Mouse (Mus musculus) spleen, adult 12 weeks (tissue): ENCODE data around the gene Stxbp3.

ENCODE experiments used
- DNase-seq: peaks from one replicate; pipeline ENCODE4 v3.0.0; 2022; ENCODE audit warnings: low spot score

Stxbp3 gene

DNA sequence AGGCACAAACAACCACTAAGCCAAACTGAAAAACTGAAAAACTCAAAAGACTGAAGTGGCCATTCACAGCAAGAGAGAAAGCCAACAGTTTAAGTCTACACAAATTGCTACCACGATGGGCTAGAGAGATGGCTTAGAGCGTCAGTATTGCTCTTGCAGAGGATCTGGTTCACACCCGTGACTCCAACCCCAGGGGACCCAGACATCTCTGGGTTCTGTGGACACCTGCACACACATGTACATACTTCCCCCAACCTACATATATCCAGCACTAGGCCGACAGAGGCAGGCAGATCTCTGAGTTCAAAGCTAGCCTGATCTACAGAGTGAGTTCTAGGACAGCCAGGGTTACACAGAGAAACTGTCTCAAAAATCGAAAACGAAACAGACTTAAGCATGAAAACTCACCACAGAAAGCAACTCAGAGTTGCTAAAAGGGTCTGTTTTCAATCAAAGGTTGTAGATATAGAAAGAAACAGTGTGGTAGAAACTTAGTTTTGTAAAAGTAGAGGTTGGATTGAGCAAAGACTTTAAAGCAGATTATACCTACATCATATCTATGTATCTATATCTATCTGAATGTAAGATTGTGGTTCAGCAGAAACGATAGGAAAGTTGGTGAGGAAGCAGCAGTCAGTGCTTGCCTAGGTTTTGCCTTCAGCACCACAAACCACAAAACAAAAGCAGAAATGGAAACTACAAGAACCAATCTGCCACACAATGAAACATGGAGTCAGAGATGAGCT is 44.6 kb downstream of the Stxbp3 start:
- no peak for DNase-seq

DNA sequence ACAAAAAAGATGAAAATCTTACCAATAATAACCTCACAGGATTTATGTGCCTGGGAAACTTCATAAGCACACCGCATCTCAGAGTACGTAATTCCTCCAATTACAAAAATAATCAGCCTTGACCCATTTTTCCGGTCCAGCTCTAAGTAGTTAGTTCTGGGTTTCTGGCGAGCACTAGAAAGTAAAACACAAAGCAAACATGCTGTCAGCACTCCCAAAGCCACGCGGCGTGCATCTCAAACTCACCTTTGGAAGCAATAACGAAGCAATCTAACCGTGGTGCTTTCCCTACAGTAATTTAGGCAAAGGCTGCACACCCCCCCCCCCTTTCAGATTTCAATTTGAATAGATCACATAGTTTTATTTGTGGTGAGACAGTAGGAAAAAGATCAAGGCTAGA is 45.5 kb downstream of the Stxbp3 start:
- no peak for DNase-seq

- DNase-seq, result no peak
Observed at GRCm38 (mm10) chr3:108792420-108792819, 47.9 kb downstream of the Stxbp3 start.

DNA sequence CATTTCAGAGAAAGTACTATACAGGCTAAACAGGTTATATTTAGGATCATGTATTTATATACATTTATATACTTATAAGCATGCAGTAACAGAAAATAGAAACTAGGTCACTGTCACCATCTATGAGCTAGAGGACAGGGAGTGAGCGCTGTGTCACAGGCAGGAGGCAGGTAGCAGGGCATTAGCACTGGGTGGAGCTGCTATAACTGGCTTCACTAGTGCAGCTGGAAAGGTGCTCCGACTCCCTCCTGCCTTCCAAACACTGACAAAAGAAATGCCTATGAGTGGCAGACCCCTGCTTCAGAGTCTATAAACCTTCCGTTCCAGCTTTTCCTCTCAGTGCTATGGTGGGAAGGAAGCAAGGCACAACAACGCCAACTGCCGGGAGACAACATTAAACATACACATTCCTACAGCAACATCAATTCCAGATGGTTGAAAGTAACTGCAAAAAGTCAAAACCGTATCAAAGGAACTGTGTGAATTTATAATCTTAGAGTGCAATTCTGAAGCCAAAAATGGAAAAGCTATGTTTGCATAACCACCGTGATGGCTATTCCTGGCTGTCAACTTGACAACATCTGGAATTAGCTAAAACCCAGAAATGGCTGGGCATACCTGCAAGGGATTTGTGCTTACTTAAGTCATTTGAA is 49.1 kb downstream of the Stxbp3 start:
- DNase-seq, result no peak

GRCm38 (mm10) chr3:108790499-108790898 is 49.8 kb downstream of the Stxbp3 start:
- DNase-seq, result no peak

DNA sequence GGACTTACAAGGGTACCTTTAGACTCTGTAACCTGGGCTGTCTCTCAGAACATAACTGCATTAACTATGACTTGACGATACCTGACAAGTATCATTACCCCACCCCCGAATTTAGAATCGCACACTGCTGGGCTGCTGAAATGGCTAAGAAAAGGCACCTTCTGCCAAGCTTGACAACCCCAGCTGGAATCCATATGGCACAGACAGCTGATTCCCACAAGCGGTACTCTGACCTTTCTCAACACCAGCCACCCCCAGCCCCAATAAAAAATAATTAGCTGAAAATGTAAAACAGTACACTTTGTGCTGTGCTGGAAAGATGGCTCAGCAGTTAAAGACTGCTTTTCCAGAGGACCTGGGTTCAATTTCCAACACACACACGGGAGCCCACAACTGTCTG is 51.0 kb downstream of the Stxbp3 start:
- no peak for DNase-seq

- DNase-seq, result no peak
Observed at GRCm38 (mm10) chr3:108788455-108788794, 51.9 kb downstream of the Stxbp3 start.

- no peak for DNase-seq
Observed at GRCm38 (mm10) chr3:108787754-108788454, 52.4 kb downstream of the Stxbp3 start.

- DNase-seq, result no peak
Observed at GRCm38 (mm10) chr3:108786520-108786919, 53.8 kb downstream of the Stxbp3 start.

DNA sequence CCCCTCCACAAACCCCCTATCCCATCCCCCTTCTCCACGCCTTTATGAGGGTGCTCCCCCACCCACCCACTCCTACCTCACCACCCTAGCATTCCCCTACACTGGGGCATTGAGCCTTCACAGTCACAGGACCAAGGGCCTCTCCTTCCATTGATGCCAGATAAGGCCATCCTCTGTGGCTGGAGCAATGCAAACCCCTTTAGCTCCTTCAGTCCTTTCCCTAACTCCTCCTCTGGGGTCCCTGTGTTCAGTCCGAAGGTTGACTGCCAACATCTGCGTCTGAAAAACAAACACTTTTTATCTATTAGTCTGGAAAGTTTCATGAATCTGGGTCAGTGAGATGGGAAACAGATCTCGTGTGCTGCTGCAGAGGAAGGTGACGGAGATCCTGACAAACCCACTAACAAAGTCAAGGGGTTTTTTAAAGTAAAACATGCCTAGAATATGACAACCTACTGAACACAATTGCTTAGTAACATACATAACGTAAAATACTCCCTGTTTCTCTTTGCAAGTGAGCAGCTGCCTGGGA is 57.9 kb downstream of the Stxbp3 start:
- DNase-seq, result no peak

DNA sequence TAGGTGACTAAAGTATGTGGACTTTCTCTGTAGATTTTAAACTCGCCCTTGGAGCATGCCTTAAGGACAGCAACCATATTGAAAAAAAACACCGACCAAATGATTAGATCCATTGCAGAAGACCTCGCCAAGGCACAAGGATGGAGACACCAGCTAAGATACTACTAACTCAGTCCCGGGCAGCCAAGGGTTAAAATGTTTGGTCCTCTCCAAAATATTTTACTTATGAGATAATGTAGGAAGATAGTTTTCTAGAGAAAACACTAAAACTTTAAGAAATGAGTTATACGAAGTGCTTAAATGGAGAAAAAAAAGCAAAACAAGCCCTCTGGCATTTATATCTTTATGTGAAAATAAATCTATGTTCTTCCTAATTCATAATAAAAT is 58.4 kb downstream of the Stxbp3 start:
- no peak for DNase-seq

DNA sequence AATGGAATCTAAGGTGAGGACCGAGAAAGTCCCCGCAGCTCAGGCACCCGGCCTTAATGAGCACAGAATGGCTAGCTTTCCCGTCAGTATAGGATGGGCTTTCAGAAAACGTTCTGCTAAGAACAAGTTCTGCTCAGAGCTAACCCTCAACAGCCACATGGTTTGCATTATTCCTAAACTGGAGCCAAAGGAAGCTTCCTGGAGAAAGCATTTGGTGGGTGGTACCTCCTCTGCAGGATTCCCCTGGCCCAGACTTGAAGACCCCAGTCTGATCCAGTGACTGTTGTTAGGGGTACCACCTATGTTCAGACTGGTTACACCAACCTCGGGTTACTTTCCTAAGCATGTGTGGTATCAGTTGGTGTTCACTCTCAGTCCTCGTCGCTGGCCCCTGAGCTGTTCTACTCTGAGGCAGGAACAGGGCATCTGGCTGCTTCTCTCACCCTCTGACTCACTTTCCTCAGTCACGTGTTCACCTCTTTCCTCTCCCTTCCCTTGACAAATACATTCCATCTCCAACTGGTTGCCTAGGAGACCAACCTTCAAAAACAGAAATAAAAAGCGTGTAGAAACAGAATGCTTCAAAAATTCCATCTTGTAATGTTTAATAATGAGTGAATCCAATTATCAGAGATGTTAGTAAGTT is 59.0 kb downstream of the Stxbp3 start:
- no peak for DNase-seq

GRCm38 (mm10) chr3:108778761-108779540 is 61.4 kb downstream of the Stxbp3 start:
- no peak for DNase-seq

GRCm38 (mm10) chr3:108772811-108773210 is 67.5 kb downstream of the Stxbp3 start:
- DNase-seq, result no peak

- no peak for DNase-seq
Observed at GRCm38 (mm10) chr3:108772211-108772610, 68.1 kb downstream of the Stxbp3 start.

DNA sequence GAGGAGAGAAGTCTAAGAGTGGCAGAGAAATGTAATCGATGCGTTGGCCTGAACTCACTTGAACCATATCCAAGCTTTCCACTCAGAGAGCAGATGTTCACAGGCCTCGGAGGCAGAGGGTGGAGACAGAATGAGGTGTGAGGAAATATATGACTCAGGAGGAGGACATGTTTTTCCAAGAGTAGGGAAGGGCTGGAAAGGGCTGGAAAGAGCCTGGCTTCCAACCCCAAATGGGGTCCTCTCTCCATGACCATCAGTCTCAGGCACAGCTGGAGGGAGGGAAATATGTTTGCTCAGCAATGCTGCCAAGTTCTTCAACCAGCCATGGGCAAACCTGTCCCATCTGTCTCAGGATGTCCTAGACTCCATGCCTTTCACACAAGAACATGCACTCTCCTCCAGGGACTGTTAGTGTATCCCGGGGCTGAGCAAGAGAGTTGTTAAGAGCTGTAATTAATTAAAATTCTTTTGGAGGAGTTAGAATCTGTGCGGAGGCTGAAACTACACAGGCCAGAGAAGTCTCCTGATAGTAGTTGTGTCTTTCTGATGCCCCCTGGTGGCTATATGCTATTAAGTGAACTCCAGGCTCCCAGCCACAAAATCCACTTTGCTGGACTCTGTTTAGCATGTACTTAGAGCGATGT is 69.5 kb downstream of the Stxbp3 start:
- peak; percentile 26 for DNase-seq

DNA sequence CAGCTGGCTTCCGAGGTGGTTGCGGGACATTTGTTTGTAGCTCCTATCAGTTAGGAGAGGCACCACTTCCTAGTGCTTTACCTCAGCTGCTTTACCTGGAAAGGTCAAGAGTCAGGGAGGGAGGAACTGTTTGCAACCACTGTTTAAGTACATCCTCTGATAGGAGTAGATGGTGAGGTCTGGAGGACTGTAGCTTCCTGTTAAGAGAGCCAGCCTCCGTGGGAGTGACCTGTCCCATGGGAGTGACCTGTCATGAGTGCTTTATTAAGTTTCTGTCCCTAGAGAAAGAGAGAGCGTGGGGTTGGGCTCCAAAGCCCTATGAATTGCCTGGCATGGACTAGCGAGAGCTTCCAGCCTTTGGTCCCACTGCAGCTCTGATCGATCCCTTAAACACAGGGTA is 70.8 kb downstream of the Stxbp3 start:
- no peak for DNase-seq

DNA sequence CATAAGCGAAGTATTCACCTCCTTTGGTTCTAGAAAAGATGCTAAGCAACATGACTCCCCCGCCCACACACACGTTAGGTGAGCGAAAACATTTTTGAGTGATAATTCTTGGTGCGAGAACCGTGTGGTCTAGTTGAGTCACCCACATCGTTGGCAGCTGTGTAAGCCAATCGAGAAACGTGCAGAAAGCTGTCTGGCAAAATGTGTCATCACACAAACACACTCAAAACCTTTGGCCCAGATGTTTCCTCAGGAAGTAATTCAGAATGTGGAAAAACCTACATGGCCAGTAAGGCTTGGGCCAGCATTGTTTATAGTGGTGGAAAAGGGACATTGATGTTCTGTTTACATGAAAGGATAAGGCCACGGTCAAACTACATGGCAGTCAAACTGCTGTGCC is 72.9 kb downstream of the Stxbp3 start:
- no peak for DNase-seq

DNA sequence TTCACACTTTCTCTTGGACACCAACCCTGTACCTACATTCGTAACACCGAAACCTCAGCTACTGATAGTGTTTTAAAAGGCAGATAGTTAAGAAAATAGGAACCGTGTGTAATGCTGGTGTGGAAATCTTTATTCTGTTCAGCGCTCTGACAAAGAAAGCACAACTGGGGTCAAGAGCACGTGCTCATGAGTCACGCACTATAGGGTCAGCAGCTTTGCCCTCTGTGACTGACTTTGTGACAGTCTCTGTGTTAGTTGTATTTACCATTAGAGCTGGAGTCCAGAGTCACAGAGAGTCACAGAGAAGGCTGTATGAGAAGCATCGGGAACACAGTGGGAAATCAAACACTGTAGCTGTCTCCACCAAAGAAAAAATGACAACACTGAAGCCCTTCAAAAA is 73.4 kb downstream of the Stxbp3 start:
- no peak for DNase-seq

GRCm38 (mm10) chr3:108765476-108765875 is 74.8 kb downstream of the Stxbp3 start:
- DNase-seq, result no peak

GRCm38 (mm10) chr3:108764976-108765375 is 75.3 kb downstream of the Stxbp3 start:
- no peak for DNase-seq
